Mouse (Mus musculus) testis, adult 2 months (tissue): Measurements from ENCODE around the gene Stk11ip.

Source experiments
- CTCF ChIP-seq: fragments of 200-500 bp; IDR thresholded peaks from 2 replicates; pipeline ENCODE4 v1.5.1; 2012; ENCODE audit warnings: low read depth, mild to moderate bottlenecking, inconsistent platforms, low read length, moderate library complexity; ENCODE audit not compliant: control insufficient read depth, insufficient read depth, insufficient replicate concordance
- POLR2A ChIP-seq: fragments of 200-500 bp; IDR thresholded peaks from 2 replicates; pipeline ENCODE4 v1.6.1; 2012; ENCODE audit warnings: low read depth, mild to moderate bottlenecking, inconsistent platforms, low read length, moderate library complexity; ENCODE audit not compliant: control insufficient read depth

DNA sequence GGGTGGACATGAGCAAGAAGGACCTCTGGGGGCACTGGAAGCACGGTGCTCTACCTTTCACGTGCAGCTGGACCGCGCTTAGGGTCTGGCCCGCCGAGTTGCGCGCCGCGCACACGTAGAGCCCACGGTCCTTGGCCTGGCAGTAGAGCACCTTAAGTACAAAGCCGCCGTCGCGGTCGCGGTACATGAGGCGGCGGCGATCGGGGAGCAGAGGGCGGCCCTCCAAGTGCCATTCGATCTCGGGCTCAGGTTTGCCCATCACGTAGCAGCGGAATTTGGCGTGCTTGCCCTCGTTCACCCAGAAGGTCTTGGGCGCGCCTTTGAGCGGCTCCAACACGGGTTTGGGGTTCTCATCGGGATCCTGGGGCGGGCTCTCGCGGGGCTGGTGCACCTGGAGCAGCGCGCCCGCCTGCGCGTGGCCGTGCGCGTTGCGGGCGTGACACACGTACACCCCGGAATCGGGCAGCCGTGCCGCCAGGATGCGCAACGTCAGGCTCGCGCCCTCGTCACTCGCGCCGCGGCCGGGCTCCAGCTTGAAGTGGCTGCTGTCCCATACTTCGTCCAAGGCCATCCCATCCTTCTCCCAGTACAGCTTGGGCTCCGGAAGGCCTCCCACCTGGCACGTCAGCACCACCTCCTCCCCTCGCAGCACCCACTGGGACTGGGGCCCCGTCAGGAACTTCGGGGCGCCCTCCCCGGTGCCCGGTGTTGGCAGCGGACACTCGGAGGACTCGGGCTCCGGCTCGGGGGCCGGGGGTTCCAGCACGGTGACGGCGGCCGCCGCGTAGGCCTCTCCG, 16.0 kb upstream of the Stk11ip start:
- no peak for TF ChIP-seq CTCF
- peak; percentile 40; the same call in 1 of the 2 replicates for TF ChIP-seq POLR2A
